Mouse (Mus musculus) liver, postnatal 0 days (tissue): ENCODE measurements around the gene Fbxo9.

Experiments
- CTCF ChIP-seq: sonication (generic); IDR thresholded peaks from 2 replicates; pipeline ENCODE4 v1.5.1; 2016; ENCODE audit warnings: antibody characterized with exemption, low read depth
- EP300 ChIP-seq: IDR thresholded peaks from 2 replicates; pipeline ENCODE4 v1.6.1; 2016; ENCODE audit warnings: antibody characterized with exemption, low read depth, mild to moderate bottlenecking

GRCm38 (mm10) chr9:78111456-78111855 is 2.6 kb upstream of the Fbxo9 start:
- TF ChIP-seq EP300 (no peak), CTCF (no peak)
